Mouse (Mus musculus) E14TG2a.4 (cell line): ENCODE measurements around the gene Ebf3.

Experiments used
- CTCF ChIP-seq: conservative IDR thresholded peaks from 2 replicates; pipeline ENCODE4 v1.5.1; 2014; ENCODE audit warnings: low read length
- POU5F1 ChIP-seq: IDR thresholded peaks from 2 replicates; pipeline ENCODE4 v1.6.1; 2014; ENCODE audit warnings: low read length, borderline replicate concordance

GRCm38 (mm10) chr7:137317659-137318382, 3.6 kb upstream of the Ebf3 start:
- TF ChIP-seq CTCF (no peak), POU5F1 (no peak)
